Mouse (Mus musculus) MEL-GATA-1-ER (cell line): ENCODE results near the gene Dock9.
"Not testable (repeated sequence)": the region's sequence is repeated elsewhere in the genome, so short reads cannot be mapped to it uniquely, and the experiment has no call there.

ENCODE experiments used
- DNase-seq: peaks from one replicate; pipeline ENCODE4 v3.0.0-alpha.2; 2012; ENCODE audit warnings: low read depth; ENCODE audit errors: extremely low read depth

Dock9 gene

GRCm38 (mm10) chr14:121623996-121624542 is 173.6 kb downstream of the Dock9 start:
- not testable (repeated sequence) for DNase-seq

GRCm38 (mm10) chr14:121621806-121622205 is 175.8 kb downstream of the Dock9 start:
- no peak for DNase-seq

- no peak for DNase-seq
Measured at GRCm38 (mm10) chr14:121620567-121620966, 177.1 kb downstream of the Dock9 start.

DNA sequence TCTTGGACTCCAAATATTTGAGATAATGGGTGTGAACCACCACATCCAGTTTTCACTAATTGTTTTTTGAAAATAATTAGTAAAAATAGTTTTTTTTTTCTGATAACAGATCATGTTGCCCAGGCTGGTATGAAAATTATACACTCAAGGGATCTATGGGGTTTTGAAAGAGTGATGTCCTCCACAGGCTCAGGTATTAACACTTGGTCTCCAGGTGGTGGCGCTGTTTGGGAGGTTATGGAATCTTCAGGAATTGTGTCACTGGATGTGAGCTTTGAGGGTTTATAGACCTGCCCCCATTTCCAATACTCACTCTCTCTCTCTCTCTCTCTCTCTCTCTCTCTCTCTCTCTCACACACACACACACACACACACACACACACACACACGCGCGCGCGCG is 177.5 kb downstream of the Dock9 start:
- no peak for DNase-seq

GRCm38 (mm10) chr14:121617645-121618390 is 179.8 kb downstream of the Dock9 start:
- DNase-seq: no peak

GRCm38 (mm10) chr14:121615431-121615830 is 182.2 kb downstream of the Dock9 start:
- DNase-seq: no peak

- no peak for DNase-seq
Measured at GRCm38 (mm10) chr14:121614461-121615170, 183.0 kb downstream of the Dock9 start.

DNA sequence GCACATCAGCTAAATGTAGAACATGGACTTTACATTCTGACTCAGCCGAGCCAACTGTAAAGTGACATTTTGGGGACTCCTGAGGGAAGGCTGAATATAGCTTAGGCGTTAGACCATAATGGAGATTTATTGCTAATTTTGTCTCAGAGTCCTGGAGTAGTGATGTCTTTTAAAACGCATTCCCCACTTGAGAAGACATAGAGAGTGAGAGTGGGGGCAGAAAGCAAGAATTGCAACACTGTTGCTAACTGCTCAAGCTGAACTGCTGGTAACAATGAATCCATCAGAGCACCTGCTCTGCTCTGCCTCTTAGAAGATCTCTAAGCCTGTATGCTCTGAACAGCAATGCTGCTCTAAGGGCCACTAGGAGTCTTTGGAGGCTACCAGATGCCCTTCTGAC is 184.1 kb downstream of the Dock9 start:
- no peak for DNase-seq

DNA sequence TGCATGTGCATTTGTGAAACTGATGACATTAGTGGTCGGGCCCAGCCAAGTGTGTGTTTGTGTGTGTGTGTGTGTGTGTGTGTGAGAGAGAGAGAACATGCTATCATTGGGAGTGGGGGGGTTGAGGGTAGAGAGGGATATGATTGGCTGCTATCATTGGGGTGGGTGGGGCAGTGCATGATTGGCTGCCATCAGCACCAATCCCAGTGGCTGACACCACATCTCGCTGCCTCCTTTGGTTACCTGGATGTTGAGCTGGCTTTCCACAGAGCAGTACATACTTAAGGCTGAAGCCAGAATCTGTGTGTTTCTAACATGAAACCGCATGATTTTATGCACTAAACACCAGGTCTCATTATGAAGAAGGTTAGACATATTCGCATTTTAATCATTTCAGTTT is 184.7 kb downstream of the Dock9 start:
- DNase-seq: no peak

- no peak for DNase-seq
Measured at GRCm38 (mm10) chr14:121611533-121611932, 186.1 kb downstream of the Dock9 start.

- no peak for DNase-seq
Measured at GRCm38 (mm10) chr14:121611098-121611497, 186.5 kb downstream of the Dock9 start.

- no peak for DNase-seq
Measured at GRCm38 (mm10) chr14:121608522-121608921, 189.1 kb downstream of the Dock9 start.

GRCm38 (mm10) chr14:121606433-121606832 is 191.2 kb downstream of the Dock9 start:
- DNase-seq: no peak

DNA sequence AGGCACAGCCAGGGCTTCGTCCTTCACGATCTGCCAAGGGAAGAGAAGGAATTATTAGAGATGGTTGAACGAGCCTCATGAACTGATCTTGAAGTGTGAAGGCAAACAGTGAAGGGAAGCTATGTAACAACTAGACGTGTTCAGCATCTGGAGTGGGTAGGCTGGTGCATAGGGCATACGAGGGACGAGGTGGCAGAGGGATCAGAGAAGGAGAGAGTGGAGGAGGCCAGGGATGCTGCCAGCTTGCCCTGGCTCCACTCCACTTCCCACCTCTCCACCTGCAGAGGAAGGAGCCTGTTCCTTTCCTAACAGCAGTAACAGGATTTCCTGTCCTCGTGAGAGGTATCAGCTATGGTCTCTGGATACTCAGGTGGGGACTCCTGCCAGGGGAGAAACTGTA is 192.4 kb downstream of the Dock9 start:
- no peak for DNase-seq

- DNase-seq: no peak
Measured at GRCm38 (mm10) chr14:121604565-121604964, 193.1 kb downstream of the Dock9 start.

- DNase-seq: no peak
Measured at GRCm38 (mm10) chr14:121602610-121603009, 195.0 kb downstream of the Dock9 start.

- no peak for DNase-seq
Measured at GRCm38 (mm10) chr14:121600538-121600937, 197.1 kb downstream of the Dock9 start.

DNA sequence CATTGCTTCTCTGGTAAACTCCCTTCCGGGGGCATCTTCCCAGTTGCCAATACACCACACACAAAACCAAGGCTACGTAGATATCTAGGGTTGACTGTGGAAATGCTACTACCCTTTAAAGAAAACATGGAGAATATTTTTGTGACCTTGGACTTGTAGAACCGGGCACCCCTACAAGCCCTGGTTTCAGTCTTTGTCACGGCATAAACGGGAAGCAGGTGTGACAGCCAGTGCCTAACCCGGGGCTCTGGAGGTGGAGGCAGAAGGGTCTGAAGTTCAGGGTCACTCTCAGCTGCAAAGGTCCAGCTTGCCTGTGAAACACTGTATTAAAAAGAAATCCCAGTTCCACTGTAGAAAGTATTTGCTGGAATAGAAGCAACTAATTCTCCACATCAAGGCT is 200.6 kb downstream of the Dock9 start:
- no peak for DNase-seq

- no peak for DNase-seq
Measured at GRCm38 (mm10) chr14:121596631-121597030, 201.0 kb downstream of the Dock9 start.

GRCm38 (mm10) chr14:121594684-121595083 is 203.0 kb downstream of the Dock9 start:
- no peak for DNase-seq

GRCm38 (mm10) chr14:121593313-121593929 is 204.2 kb downstream of the Dock9 start:
- no peak for DNase-seq

GRCm38 (mm10) chr14:121592890-121593289 is 204.7 kb downstream of the Dock9 start:
- no peak for DNase-seq
